Mouse (Mus musculus): ENCODE data around the gene Fgf23.

DNA sequence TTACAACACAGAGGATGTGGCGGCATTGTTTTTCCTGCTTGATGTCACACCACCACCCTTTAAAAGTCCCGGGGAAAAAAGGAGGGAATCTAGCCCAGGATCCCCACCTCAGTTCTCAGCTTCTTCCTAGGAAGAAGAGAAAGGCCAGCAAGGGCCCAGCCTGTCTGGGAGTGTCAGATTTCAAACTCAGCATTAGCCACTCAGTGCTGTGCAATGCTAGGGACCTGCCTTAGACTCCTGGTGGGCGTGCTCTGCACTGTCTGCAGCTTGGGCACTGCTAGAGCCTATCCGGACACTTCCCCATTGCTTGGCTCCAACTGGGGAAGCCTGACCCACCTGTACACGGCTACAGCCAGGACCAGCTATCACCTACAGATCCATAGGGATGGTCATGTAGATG is at the start of gene Fgf23:
- TF ChIP-seq CTCF (IDR thresholded peaks at IDR 0.05; ENCODE audit: low read depth) (no peak), EP300 (IDR thresholded peaks at IDR 0.05; ENCODE audit: low read depth) (no peak)
